Mouse (Mus musculus) liver, adult 2 months (tissue): ENCODE data around the gene Slc25a34.

Source experiments
- CTCF ChIP-seq: fragments of 200-500 bp; IDR thresholded peaks from 2 replicates; pipeline ENCODE4 v1.5.1; 2011; ENCODE audit warnings: low read depth, low read length, control low read depth
- POLR2A ChIP-seq: fragments of 200-500 bp; IDR thresholded peaks from 2 replicates; pipeline ENCODE4 v1.6.1; 2011; ENCODE audit warnings: low read length, control low read depth; ENCODE audit not compliant: insufficient read depth; ENCODE audit errors: extremely low read depth

- TF ChIP-seq POLR2A (no peak), CTCF (no peak)
These were observed 47.2 kb downstream of the Slc25a34 start for GRCm38 (mm10) chr4:141576404-141576803.
